Mouse (Mus musculus) kidney, adult 2 months (tissue): ENCODE measurements around the gene Acaa1a.

Experiments
- CTCF ChIP-seq: fragments of 200-500 bp; conservative IDR thresholded peaks from 2 replicates; pipeline ENCODE4 v1.5.1; 2011; ENCODE audit warnings: low read depth, mild to moderate bottlenecking, control low read depth, low read length, moderate library complexity, mixed read lengths; ENCODE audit not compliant: insufficient read depth, insufficient read length
- POLR2A ChIP-seq: fragments of 200-500 bp; IDR thresholded peaks from one replicate; pipeline ENCODE4 v1.6.1; 2011; ENCODE audit warnings: low read depth, low read length, control low read depth

DNA sequence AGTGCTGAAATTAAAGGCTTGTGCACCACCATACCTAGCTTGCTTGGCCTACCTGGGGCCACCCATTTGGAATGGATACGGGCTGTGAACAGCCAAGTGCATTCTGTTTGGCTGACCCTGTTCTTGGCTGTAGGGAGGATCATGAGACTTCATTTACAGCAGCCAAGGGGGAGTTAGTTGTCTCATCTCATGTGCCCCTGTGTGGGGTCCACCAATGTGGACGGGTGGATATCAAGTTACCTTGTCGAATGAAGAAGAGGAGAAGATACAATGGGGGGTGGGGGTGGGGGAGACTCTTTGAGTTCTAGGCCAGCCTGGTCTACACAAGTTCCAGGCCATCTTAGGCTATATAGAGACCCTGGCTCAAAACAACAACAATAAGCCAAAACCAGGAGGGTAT lies 35.5 kb downstream of the Acaa1a start:
- no peak for TF ChIP-seq CTCF
- no peak for TF ChIP-seq POLR2A
